Mouse (Mus musculus) megakaryocyte-erythroid progenitor cell, adult 5-6 weeks (primary cell): ENCODE results near the gene Kank1. TPM values are rescaled to one million over a fixed set of nuclear protein-coding genes. Genes with fewer than 3 reads are reported as not detected.

Source experiments
- ATAC-seq: replicated peaks from 2 replicates; pipeline ENCODE4 v1.8.0; 2016; ENCODE audit warnings: mild to moderate bottlenecking, inconsistent platforms; ENCODE audit not compliant: severe bottlenecking, poor library complexity, low FRiP score, low TSS enrichment
- total RNA-seq, 2 experiments: library from RNA; stranded (forward) in 1 of 2; stranded (reverse) in 1 of 2; fragments of 200-1000, 215-1000 nt in 1 of 2; fragments of >200 nt in 1 of 2; fragmentation: Nextera tagmentation in 1 of 2; gene quantifications; 2 replicates each; pipeline ENCODE4 v1.2.3; 2014 to 2017

The Kank1 gene
- total RNA-seq, 2 experiments from 2014 or later: not detected

DNA sequence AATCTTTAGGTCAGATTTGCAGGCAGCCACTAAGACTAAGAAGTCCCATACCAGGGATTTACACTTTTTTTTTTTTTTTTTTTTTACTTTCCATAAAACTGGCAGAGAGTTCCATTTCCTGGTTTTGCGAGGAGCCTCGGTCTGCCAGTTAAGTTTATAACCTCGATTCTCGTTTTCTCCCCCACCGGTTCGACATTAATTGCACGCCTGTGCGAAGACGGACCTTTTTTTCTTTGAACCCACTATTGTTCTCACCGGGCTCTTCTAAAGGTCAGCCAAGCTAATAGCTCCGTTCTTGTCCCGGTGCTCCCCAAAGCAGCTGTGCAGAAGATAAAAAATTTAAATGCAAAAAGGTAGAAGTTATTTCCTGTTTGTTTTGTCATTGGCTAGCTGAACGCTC lies 12.5 kb downstream of the Kank1 start:
- no peak for ATAC-seq

DNA sequence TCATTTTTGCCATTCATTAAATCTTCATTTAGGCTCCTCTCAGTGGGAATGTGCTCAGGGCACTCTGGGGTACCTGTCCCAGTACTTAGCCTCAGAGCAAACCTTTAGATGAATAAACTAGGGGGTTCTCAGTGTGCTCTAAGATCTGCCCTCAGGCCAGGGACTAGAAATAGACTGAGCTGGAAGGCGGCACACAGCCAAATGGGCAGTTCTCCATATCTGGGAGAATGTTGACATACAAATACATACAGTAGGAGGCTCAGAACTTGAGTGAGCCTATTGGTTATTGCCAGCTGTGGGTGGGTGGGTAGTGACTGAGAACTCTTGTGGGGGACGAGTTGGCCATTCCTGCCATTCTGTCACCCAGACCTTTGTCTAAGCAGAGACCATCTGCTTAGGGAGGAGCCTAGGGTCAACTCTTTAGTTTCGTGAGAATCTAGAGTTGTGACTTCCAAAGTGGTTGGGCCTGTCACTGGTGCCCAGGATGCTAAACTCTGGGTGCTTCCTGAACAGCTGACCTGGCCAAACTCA lies 14.9 kb downstream of the Kank1 start:
- no peak for ATAC-seq

DNA sequence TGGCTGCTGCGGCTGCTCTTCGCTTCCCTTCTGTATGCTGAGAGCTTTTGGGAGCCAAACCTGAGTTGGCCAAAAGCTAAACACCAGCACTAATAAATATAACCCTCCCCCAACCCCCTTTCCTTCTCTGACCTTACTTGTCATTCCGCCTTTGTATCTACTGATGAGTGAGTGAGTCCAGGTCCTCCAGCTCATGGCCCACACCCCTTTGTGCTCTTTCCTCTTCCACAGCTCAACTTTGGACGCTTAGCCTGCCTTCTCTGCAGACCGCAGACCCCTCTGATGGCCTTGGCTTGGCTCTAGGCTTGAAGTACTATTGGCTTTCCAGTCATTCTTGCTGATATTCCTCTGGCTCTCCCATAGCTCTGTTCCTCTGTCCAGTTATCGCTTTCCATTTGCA lies 16.4 kb downstream of the Kank1 start:
- ATAC-seq: no peak

DNA sequence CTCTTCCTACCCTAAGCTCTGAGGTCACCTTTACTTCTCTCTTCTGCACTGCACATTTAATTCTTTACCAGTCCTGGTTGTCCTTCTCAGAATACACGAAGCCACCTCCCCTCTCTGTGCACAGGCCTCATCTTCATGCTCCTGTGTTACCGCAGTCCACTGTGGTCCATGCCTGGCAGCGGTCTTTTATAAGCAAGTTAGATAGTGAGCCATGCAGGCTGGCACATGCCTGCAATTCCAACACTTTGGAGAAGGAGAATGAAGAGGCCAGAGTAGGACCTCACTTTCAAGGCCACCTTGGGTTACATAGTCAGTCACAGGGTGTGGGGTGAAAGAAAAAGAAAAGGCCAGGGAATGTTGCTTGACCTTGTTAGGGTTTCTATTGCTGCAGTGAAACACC lies 16.9 kb downstream of the Kank1 start:
- ATAC-seq: no peak

DNA sequence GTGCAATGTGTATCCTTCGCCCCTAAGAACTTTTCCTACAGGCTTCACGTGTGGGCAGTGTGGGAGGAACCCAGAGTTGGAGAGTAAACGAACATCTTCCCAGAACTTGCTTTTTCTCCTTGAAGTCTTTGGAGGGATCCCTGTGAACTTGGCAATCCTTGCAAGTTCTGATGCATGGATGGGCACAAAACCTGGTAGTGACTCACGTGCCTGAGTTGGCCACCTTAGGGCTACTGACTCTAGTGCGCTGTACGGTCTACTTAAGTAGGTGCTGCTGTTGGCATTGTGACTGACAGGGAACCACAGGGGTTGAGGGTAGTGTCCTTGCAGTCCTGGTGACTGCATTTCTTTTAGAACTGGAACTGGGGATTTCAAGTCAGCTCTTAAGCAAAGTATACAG lies 21.5 kb downstream of the Kank1 start:
- no peak for ATAC-seq

DNA sequence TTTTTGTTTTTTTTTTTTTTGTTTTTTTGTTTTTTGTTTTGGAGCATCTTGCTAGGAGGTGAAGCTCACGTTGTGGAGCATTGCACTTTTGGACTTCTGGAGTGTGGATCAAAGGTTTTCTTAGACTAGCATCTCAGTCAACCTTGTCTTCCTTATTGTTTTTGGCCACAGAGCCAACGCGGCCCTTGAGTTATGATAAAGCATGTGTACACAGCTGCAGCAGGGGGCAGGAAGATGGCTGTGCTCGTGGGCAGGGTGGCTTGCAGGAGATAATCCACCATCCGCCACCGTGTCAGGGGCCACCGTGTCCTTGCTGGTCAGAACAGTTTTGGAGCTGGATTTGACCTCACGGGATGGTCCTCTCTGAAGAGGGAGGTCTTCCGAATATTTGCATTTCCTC lies 29.4 kb downstream of the Kank1 start:
- ATAC-seq: no peak

DNA sequence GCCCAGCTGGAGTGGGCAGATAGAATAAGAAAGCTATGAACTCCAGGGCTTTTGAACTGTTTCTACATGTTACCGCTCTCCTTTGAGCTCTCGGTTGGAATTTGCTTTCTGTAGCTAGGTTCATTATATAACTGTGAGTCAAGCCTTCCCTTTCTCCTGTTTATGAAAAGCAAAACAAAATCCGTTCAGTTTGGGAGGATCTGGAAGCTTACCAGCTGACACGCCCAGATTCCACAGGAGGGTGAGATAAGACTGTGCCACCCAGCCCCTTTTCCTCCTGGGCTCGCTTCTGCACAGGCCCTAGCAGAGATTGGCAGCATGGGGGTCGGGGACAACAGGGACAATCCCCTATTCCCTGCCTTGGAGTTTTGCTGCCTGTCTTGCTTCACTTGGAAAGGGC lies 30.5 kb downstream of the Kank1 start:
- ATAC-seq: no peak

DNA sequence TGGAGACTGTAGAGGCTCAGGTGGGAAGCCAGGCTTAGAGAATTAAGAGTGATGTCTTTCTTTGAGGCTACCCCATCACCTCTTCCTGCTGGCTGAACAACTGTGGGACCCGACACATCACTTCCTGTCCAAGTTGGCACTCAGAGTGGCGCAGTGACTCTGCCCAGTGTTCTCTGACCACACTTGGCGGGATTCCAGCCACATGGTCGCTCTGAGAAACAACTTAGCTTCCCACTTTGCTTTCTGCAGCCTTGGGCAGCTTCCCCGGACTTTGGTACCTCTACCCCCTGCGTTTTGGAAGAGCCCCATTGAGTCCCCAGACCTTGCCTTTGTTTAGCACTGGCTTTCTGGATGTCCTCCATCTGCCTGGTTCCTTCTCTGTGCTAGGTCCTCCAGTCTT lies 31.8 kb downstream of the Kank1 start:
- ATAC-seq: no peak

DNA sequence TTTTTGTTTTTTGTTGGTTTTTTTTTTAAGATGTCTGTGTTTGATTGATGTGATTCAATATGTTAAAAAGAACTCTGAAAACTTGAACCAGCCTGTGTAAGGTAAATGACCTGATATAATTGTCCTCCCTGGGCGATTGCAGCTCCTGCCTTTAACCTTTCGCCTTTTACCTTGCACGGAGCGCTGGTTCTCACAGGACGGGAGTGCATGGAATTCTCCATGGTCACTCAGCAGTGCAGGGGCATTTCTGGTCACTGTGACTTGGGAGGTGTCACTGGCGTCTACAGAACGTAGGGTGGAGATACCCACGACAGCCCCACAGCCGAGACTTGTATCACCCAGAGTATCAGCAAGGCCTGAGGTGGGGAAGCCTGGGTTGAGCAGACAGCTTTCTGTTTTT lies 34.8 kb downstream of the Kank1 start:
- ATAC-seq: no peak

DNA sequence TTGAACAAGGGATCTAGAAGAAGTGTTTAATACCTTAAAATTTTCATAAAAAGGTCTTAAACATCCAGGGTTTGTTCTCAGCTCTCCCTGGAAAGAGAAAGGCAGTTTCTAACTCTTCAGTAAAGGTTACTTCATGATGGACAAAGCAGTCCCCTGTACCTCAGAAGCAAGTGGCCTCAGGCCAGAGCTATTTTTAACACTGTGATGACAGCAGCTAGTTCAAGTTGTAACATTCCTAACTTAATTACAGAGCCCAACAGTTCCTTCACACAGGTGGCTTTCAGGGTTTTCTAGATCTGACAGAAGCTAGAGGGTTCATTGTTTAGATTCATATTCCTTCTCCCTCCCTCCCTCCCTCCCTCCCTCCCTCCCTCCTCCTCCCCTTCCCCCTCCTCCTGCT lies 36.4 kb downstream of the Kank1 start:
- ATAC-seq: no peak

DNA sequence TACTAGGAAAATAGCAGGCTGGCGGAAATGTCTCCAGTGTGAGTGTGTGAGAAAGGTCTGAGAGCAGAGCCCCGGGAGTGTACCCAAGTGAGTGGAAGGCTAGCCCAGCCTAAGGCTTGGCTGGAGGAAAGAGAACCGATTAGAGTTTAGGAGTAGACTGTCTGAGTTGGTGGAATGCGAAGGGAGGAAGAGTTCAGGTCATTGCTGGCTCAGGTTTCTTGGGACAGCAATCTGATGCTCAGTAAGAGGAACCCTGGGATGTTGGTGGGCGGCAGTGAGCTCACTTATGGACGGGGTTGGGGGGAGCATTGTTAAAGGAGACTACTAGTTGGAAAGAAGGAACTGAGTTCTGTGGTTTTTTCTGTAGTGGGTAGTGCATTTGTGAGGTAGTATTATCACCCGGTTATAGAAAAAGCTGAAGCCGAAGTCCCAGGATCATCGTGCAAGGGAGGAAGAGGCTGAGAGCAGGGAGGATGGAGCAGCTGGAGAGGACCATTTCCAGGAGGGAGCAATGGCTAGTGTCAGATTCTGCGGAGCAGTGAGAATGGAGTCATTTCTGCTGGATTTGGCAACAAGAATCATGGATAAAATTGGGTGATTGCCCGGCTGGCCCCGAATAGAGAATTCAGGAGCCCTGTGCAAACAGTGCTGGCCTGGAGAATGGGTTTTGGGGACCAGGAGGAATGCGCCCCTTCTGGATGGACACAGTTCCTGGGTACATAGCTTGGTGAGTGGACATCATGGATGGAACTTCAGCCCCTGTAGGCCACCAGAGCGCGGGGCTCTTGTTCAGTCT lies 40.0 kb downstream of the Kank1 start:
- ATAC-seq: no peak

DNA sequence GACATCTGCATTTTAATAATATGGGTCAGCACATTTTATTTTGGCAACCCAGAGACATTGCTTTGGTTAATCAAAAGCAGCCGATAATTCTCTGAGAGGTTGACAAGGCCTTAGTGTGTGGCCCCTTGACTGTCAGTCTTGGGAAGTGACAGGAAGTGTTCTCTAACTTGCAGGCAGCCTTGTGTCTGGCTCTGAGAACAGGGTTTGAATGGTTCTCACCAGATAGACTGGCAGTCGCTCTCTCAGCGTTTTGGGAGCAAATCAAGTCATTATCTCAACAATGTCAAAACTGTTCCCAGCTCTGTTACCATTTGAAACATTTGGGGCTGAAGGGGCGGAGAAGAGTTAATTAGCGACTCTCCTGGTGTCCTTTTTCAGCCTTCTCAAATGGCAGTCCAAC lies 41.0 kb downstream of the Kank1 start:
- ATAC-seq: no peak

DNA sequence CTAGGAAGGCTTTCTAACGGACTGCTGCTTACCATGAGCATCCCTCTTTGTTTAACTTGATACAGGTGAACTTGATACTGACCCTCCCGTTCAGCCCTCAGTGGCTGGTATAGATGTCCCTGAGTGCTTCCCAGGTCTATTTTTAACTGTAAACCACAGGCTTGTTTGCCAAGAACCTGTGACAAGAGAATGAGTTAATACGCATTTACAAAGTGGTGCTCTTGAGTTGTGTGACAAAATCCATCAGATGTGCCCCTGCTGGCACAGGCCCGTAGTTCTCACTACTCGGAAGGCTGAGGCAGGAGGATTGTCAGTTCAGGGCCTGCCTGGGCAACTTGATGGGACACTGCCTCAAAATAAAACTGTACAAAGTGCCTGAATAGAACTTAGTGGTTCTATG lies 42.8 kb downstream of the Kank1 start:
- ATAC-seq: no peak

DNA sequence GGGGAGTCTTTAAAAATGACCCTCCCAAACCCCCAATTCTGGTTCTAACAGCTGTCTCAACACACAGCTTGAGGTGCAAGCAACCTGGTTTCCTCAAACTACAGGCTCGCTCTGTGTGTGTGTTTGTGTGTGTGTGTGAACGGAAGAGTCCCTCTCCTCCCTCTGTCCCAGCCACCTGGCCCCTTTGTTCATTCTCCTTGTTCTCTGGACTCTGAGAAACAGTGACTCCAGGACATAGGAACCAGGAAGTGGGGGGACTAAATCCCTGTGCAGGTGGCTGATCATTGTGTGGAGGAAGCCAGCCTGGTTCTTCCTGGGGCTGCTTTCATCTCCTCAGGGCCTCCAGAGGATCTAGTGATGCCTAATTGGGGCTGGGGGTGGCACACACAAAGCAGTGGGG lies 46.9 kb downstream of the Kank1 start:
- no peak for ATAC-seq

DNA sequence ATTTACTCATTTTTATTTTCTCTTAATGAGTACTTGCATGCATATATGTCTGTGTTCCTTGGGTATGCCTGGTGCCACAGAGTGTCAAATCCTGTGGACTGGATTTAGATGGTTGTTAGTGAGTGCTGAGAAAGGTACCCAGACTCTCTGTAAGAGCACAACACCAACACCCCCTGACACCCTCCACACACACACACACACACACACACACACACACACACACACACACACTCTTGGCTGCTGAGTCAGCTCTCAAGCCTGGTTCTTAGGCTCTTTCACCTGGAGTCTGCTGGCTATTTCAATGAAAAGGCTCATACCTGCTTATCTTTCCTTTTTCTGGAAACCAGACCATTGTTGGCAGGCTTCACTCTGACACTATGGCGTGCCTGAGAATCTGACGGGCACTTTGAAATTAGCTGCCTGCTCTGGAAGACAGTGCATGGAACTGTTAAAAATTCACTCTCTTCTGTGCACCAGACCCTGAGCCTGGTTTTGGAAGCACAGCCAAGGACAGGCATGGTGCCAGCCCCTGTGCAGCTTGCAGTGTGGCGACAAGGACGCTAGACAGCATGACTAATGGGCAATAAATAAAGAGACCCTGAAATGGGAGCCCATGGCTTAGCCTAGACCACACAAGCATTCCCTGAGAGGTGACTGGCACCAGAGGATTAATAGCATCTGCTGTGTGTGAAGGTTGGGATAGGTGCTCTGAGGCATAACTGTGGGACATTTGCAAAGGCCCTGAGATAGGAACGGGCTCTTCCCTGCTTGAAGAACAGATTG lies 49.2 kb downstream of the Kank1 start:
- ATAC-seq: no peak

DNA sequence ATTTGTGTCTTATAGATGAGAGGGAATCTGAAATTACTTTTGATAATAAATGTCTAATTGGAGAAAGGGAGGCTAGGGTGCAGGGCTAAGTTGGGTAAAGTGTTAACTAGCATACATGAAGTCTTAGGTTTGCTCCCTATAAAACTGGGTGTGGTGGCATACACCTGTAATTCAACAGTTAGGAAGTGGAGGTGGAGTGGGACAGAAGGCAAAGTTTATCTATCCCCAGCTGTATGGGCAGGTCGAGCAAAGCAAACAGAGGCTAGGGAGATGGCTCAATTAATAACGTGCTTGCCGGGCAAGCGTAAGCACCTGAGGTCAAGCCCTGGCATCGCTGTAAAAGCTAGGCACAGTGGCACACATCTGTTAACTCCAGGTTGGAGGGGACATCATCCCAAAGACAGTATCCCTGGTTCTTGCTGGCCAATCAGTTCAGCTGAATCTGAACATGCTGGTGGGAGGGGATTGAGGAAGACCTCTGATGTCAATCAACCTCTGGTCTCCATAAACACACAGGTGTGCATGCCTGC lies 54.3 kb downstream of the Kank1 start:
- ATAC-seq: no peak

DNA sequence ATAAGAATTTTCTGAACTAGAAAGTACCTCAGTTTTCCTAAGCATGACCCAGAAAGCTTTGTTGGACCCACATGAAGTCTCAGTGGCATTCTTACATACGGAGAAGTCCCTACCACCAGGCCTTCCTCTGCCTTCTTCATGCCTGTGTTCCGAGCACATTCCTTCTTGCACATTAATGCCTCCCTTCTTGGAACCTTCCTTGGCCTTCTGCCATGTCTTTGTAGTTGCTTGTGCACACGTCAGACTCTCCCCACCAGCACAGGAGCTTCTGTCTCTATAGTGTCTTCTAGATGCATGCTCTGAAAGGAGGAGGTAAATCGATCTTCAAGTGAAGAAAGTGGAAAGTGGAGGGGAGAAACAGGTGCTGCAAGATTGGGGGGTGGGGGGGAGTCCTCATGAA lies 58.4 kb downstream of the Kank1 start:
- no peak for ATAC-seq

DNA sequence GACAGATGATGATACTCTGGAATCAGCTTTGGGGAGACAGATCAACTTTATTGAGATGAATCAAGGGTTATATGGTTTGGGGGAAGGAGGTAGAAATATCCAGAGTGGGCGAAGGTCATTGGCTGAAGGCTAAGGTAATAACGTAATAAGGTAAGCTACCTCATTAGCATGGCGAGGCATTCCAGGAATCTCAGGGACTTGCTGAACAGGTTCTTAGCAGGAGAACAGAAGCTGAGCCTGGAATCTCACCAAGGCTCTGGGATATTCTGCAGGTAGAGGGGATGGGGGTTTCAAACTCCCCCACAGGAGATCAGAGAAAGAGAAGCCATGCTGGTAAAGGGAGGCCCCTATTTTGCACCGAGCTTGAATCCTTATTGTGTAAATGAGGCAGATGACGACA lies 60.5 kb downstream of the Kank1 start:
- ATAC-seq: no peak

DNA sequence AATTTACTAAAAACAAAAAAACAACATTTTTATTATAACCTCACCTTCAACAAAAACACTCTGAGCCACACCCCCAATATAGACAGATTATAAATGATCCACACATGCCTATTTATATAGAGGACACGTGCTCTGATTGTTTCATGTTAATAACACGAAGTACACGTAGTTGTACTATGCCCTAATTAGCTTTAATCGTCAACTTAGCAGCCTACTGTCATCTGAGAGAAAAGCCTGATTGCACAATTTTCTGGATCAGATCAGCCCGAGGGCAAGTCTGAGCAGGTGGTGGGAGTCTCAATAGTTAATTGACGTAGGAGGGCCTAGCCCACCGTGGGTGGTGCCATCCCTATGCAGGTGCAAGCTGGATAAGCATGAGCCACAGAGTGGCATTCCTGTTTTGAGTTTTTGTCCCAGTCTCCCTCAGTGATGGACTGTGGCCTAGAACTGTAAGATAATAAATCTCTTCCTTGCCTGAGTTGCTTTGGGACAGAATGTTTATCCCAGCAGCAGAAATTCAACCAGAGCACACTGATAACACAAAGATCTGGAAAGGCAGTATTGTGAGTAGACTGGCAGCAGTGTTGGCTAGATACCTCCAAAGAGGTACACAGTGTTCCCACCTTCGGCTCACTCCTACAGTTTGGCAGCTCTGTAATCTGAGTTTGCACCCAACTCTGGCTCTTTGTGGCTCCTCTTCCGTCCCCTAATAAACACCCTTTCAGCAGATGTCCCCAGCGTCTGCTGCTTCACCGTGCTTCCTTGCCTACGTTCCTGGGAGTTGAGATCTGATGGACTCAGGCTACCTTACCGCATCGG lies 63.3 kb downstream of the Kank1 start:
- ATAC-seq: no peak

DNA sequence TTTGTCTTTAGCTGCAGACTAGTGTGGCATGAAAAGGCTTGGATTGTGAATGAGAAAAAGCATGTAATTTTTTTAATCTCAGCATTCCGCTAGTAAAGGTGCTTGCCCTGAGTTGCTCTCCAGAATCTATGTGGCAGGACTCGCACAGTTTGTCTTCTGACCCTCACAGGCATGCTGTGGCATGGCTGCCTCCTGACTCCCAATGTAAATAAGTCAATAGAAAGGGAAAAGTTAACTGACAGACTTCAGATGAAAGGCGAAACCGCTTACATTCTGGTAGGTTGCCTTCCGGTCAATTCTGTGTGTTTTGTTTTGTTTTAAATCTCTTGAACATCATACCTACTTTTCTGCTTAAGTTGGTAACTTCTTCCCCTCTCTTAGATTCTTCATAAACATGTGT lies 64.4 kb downstream of the Kank1 start:
- no peak for ATAC-seq
